Mouse (Mus musculus): ENCODE results near the gene Pgs1.

DNA sequence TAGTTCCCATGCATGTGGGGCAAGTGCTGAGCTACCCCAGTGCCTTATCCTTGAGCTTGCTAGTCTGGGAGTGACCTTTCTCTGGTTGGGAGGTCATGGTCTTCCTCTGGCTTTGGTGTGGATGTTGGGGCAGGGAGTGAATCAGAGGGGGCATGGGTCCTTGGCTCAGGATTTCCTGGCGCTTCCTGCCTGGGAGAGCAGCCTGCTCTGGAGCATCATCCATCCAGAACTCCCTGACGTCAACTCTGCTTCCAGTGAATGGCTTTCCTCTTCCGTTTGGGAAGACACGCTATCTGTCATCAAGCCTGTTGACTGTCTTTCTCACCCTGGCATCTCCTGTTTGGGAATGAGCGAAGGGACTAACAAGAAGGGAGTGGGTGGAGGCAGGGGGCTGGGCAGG, 3.7 kb upstream of the Pgs1 start:
- no peak for TF ChIP-seq CTCF (IDR thresholded peaks at IDR 0.05; ENCODE audit: borderline replicate concordance, control insufficient read depth, extremely low read depth, insufficient read depth, low read length, poor library complexity)
- TF ChIP-seq POLR2A (IDR thresholded peaks at IDR 0.05; ENCODE audit: control insufficient read depth, extremely low read depth, insufficient read depth, low read length, poor library complexity) = no peak

Measured in thymus, adult 2 months (tissue).